Mouse (Mus musculus) forebrain, embryonic 13.5 days (tissue): Measurements from ENCODE around the gene Jag2. TPM values are rescaled to one million over a fixed set of nuclear protein-coding genes. Genes with fewer than 3 reads are reported as not detected.
A peak's percentile ranks its signal among the peaks of the same experiment; 100 is the strongest.

ENCODE experiments used
- ATAC-seq: fragments of 200-750 bp; cut with Nextera tagmentation; 2 replicates; pipeline ENCODE4 v1.8.0; 2017
- H3K27ac ChIP-seq: fragments of 300-500 bp; sonication (generic); 2 replicates; pipeline ENCODE4 v1.5.1; 2015; ENCODE audit warnings: inconsistent platforms, mild to moderate bottlenecking, moderate library complexity
- H3K27me3 ChIP-seq: fragments of 300-500 bp; sonication (generic); 2 replicates; pipeline ENCODE4 v1.6.1; 2015; ENCODE audit warnings: mild to moderate bottlenecking, inconsistent platforms
- H3K36me3 ChIP-seq: fragments of 300-500 bp; sonication (generic); 2 replicates; pipeline ENCODE4 v1.6.1; 2015; ENCODE audit warnings: mild to moderate bottlenecking, inconsistent platforms; ENCODE audit not compliant: poor library complexity, severe bottlenecking
- H3K4me1 ChIP-seq: fragments of 300-500 bp; sonication (generic); 2 replicates; pipeline ENCODE4 v1.6.1; 2015; ENCODE audit warnings: inconsistent platforms
- H3K4me2 ChIP-seq: fragments of 300-500 bp; sonication (generic); 2 replicates; pipeline ENCODE4 v1.6.1; 2015; ENCODE audit warnings: inconsistent platforms, mild to moderate bottlenecking, moderate library complexity
- H3K4me3 ChIP-seq: fragments of 300-500 bp; sonication (generic); 2 replicates; pipeline ENCODE4 v1.5.1; 2015; ENCODE audit warnings: mild to moderate bottlenecking, inconsistent platforms
- H3K9ac ChIP-seq: fragments of 300-500 bp; sonication (generic); 2 replicates; pipeline ENCODE4 v1.6.1; 2015; ENCODE audit warnings: mild to moderate bottlenecking, inconsistent platforms
- H3K9me3 ChIP-seq: fragments of 300-500 bp; sonication (generic); replicated peaks from 2 replicates; pipeline ENCODE4 v1.6.1; 2016; ENCODE audit warnings: inconsistent platforms
- WGBS: fragments of 180-500 bp; shearing (Covaris S2); methylation state at CpG from one replicate; pipeline ENCODE4 v1.1.7; 2015; 5-methylcytosine and 5-hydroxymethylcytosine counted together
- polyA plus RNA-seq: library from polyadenylated mRNA; unstranded; fragments of >200 nt; fragmentation: Nextera tagmentation; extraction: Ambion mirVana; gene quantifications from 2 replicates; pipeline ENCODE4 v1.2.1, GENCODE M21; 2015

Gene Jag2
- polyA plus RNA-seq, 1 experiment from 2014 or later = 4.1 TPM

DNA sequence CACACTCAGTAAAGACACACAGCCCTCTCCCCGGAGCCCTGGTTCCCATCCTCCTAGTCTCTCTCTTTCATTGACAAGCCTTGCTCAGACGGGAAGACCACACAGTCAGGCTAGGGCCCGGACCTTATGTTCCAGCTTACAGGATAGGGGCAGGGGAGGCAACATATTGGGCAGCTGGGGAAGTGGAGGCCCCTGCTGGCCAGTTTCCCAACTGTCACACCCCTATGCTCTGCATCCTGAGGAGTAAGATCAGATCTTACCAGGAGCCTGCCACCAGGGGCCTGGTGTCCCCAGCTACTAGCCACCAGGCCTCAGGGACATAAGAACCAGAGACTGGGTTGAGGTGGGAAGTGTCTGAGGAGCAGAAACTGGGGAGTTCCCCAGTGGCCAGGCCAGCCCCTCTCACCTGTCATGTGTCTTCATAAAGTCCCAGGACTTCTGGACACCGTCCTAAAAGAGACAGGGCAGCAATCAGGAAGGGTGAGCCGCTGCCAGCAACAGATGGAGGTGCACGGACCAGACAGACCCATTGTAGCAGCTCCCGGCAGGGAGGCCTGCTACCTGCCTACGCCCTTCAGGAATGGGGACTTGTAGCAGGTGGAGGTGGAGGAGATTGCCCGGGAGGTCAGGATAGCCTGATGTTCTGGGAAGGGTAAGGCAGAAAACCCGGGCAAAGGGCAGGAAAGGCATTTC lies 9.4 kb upstream of the Jag2 start:
- no peaks in the 10 kb centered on the region for H3K27me3 ChIP-seq
- no peak overlapping the region for H3K4me3 ChIP-seq
- H3K9me3 ChIP-seq = no peaks in the 10 kb centered on the region
- WGBS = 57% methylated on average over 10 of the region's 10 CpGs
- peaks cover 19% of the 10 kb centered on the region for H3K4me1 ChIP-seq
- no peaks in the 10 kb centered on the region for H3K36me3 ChIP-seq
- no peak overlapping the region for H3K9ac ChIP-seq
- no peak overlapping the region for H3K4me2 ChIP-seq
- ATAC-seq = no peak
- H3K27ac ChIP-seq = no peak overlapping the region

DNA sequence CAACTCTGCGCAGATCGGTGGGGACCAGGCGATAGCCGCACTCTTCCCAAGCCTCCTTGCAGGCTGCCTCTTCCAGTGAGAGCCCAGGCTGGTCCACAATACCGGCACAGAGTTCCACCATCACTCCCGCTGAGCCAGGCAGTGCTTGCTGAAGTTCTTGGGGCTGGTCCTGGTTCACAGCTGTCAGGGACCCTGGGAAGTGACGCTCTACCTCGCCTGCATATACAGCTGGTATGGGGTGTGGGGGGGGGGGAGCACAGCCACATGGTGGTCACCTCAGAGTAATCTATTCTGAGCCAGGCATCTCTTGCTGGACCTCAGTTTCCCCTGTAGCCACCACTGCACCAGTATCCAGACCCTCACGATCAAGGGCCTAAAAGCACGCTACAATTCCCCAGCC lies 8.8 kb upstream of the Jag2 start:
- H3K36me3 ChIP-seq = no peaks in the 10 kb centered on the region
- H3K4me1 ChIP-seq = peaks cover 19% of the 10 kb centered on the region
- H3K27ac ChIP-seq = no peak overlapping the region
- no peak overlapping the region for H3K4me2 ChIP-seq
- WGBS = 83% methylated on average over 10 of the region's 10 CpGs
- H3K9me3 ChIP-seq = no peaks in the 10 kb centered on the region
- ATAC-seq = no peak
- no peak overlapping the region for H3K4me3 ChIP-seq
- no peaks in the 10 kb centered on the region for H3K27me3 ChIP-seq
- no peak overlapping the region for H3K9ac ChIP-seq

DNA sequence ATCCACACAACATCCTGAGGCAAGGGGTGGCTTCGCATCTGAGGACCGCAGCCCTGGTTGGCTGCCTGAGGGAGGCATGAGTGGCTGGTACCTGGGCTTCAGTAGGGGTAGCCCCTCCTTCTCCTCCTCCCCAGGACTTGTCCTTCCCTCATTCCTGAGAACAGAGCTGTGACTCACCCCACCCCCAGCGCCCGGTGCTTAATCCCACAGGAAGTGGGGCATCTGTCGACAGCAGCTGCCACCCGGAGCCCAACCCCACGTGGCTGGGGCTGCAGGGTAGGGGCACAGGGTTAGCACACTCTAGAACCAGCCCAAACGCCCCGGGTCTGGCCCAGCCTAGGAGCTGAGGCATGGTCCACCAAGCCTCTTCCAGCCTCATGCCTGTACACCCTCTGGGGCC lies 8.3 kb upstream of the Jag2 start:
- 53% methylated on average over 9 of the region's 9 CpGs for WGBS
- no peak overlapping the region for H3K9ac ChIP-seq

GRCm38 (mm10) chr12:112932647-112933046 lies 3.1 kb upstream of the Jag2 start:
- no peaks in the 10 kb centered on the region for H3K9me3 ChIP-seq
- H3K36me3 ChIP-seq = no peaks in the 10 kb centered on the region
- peaks cover 19% of the 10 kb centered on the region for H3K4me1 ChIP-seq
- H3K4me3 ChIP-seq = no peak overlapping the region
- no peak overlapping the region for H3K9ac ChIP-seq
- WGBS = 73% methylated on average over 7 of the region's 7 CpGs
- H3K4me2 ChIP-seq = no peak overlapping the region
- no peak overlapping the region for H3K27ac ChIP-seq
- H3K27me3 ChIP-seq = peaks cover 52% of the 10 kb centered on the region
- ATAC-seq = no peak

More for the DNA sequence above, 8.3 kb upstream of the Jag2 start:
- no peak for ATAC-seq
- Histone ChIP-seq H3K36me3 (no peaks in the 10 kb centered on the region), H3K27ac (no peak overlapping the region), H3K4me2 (no peak overlapping the region), H3K27me3 (no peaks in the 10 kb centered on the region), H3K9me3 (no peaks in the 10 kb centered on the region), H3K4me1 (peaks cover 19% of the 10 kb centered on the region), H3K4me3 (no peak overlapping the region)

DNA sequence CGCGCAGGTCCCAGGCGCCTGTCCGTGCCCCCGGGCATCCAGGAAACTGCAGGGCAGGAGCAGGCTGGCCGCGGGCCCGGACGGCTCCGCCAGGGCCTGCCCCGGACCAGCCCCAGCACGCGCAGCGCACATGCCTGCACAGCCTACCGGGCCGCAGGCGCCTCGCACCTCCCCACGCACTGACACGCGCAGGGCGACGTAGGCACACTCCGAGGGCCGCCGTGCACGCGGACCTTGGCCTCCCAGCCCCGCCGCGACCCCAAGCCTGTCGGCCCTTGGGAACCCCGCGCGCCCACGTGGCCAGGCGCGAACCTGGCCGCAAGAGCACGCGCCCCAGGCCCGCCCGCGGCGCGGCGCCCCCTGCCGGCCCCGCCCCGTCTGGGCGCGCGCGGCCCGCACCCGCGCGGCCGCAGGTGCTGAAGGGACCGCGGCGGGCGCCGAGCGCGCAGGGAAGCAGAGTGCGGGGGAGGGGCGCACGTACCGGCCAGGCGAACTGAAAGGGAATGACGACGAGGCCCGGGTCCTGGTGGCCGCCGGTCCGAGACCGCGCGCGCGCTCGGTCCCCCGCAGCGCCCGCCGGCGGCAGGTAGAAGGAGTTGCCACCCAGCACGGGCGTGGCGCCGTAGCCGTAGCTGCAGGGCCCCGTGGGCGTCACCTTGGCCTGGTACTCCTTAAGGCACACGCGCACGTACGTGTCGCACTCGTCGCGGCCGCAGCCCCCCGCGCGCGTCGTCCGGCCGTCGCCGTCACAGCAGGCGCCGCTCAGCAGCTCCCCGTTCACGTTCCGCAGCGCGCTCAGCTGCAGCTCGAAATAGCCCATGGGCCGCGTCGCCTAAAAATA lies 955 bp downstream of the Jag2 start:
- H3K27me3 ChIP-seq = peaks cover 69% of the 10 kb centered on the region
- peak; percentile 54 for ATAC-seq
- peak overlapping the region; percentile 88 for H3K4me2 ChIP-seq
- peak overlapping the region; percentile 71 for H3K9ac ChIP-seq
- H3K4me1 ChIP-seq = peaks cover 24% of the 10 kb centered on the region
- WGBS = 1% methylated on average over 81 of the region's 124 CpGs
- H3K27ac ChIP-seq = peak overlapping the region; percentile 68
- no peaks in the 10 kb centered on the region for H3K36me3 ChIP-seq
- no peaks in the 10 kb centered on the region for H3K9me3 ChIP-seq
- peak overlapping the region; percentile 60 for H3K4me3 ChIP-seq

- ATAC-seq = no peak
- no peak overlapping the region for H3K4me3 ChIP-seq
- H3K4me2 ChIP-seq = no peak overlapping the region
- no peaks in the 10 kb centered on the region for H3K9me3 ChIP-seq
- 69% methylated on average over 14 of the region's 14 CpGs for WGBS
- peaks cover 64% of the 10 kb centered on the region for H3K27me3 ChIP-seq
- H3K36me3 ChIP-seq = no peaks in the 10 kb centered on the region
- peaks cover 31% of the 10 kb centered on the region for H3K4me1 ChIP-seq
- no peak overlapping the region for H3K27ac ChIP-seq
- H3K9ac ChIP-seq = no peak overlapping the region
Observed at GRCm38 (mm10) chr12:112927265-112927664, 2.3 kb downstream of the Jag2 start.

DNA sequence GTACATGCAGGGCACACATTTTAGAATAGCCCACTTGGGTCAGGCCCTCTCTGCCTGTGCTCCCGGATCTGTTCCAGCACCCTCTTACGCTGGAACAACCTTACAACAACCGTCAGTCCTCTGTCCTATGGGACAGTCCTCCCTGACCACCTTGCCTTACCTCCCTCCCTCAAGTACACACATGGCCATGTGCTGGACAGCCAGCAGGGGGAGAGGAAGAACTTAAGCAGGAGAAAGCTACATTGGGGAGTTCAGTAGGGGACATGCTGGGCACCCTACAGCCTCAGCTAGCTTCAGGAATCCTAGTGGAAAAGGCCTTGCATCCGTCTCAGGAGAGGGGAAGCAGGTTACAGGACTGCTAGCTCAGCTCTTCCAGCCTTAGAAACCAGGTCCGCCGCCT lies 3.6 kb downstream of the Jag2 start:
- no peak for ATAC-seq
- Histone ChIP-seq H3K36me3 (no peaks in the 10 kb centered on the region), H3K9me3 (no peaks in the 10 kb centered on the region), H3K9ac (no peak overlapping the region), H3K27me3 (peaks cover 51% of the 10 kb centered on the region), H3K4me2 (no peak overlapping the region), H3K27ac (no peak overlapping the region), H3K4me1 (peaks cover 37% of the 10 kb centered on the region), H3K4me3 (no peak overlapping the region)
- WGBS = 89% methylated on average over 6 of the region's 6 CpGs

DNA sequence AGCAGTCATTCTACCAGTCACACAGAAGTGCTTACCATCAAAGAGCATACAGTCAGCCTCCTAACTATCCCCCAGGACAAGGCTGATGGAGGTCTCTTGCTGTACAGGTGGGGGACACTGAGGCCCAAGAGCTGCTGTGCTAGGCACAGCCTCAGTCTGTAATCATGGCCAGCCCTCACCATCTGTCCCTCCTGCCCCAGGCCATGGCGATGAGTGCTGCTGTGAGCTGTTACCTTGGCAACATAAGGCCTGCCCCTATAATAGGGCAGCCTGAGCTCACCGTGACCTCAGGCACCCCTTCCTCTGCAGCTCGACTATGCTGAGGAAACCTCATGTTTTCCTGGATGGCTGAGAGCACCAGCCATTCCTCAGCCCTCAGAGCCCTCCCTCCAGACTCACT lies 7.0 kb downstream of the Jag2 start:
- H3K9me3 ChIP-seq = no peaks in the 10 kb centered on the region
- H3K27me3 ChIP-seq = peaks cover 17% of the 10 kb centered on the region
- peak overlapping the region; percentile 14; the same call in 1 of the 2 replicates for H3K27ac ChIP-seq
- no peak overlapping the region for H3K9ac ChIP-seq
- H3K4me2 ChIP-seq = no peak overlapping the region
- H3K4me3 ChIP-seq = no peak overlapping the region
- no peaks in the 10 kb centered on the region for H3K36me3 ChIP-seq
- peak; percentile 33; the same call in 1 of the 2 replicates for ATAC-seq
- peaks cover 22% of the 10 kb centered on the region for H3K4me1 ChIP-seq
- WGBS = 29% methylated on average over 3 of the region's 3 CpGs

GRCm38 (mm10) chr12:112921518-112921917 lies 8.1 kb downstream of the Jag2 start:
- no peaks in the 10 kb centered on the region for H3K36me3 ChIP-seq
- H3K9ac ChIP-seq = no peak overlapping the region
- no peaks in the 10 kb centered on the region for H3K9me3 ChIP-seq
- peaks cover 6% of the 10 kb centered on the region for H3K27me3 ChIP-seq
- H3K4me1 ChIP-seq = peaks cover 17% of the 10 kb centered on the region
- no peak for ATAC-seq
- no peak overlapping the region for H3K4me2 ChIP-seq
- no peak overlapping the region for H3K27ac ChIP-seq
- 86% methylated on average over 12 of the region's 12 CpGs for whole genome bisulfite sequencing
- no peak overlapping the region for H3K4me3 ChIP-seq

GRCm38 (mm10) chr12:112917906-112918305 lies 11.7 kb downstream of the Jag2 start:
- peaks cover 23% of the 10 kb centered on the region for H3K4me1 ChIP-seq
- no peak overlapping the region for H3K27ac ChIP-seq
- no peaks in the 10 kb centered on the region for H3K27me3 ChIP-seq
- 58% methylated on average over 8 of the region's 8 CpGs for WGBS
- peaks cover 17% of the 10 kb centered on the region; the same call in 1 of the 2 replicates for H3K36me3 ChIP-seq
- H3K9me3 ChIP-seq = no peaks in the 10 kb centered on the region
- H3K4me3 ChIP-seq = no peak overlapping the region
- no peak overlapping the region for H3K9ac ChIP-seq
- H3K4me2 ChIP-seq = no peak overlapping the region
- ATAC-seq = no peak

- peaks cover 21% of the 10 kb centered on the region; the same call in 1 of the 2 replicates for H3K36me3 ChIP-seq
- no peak overlapping the region for H3K9ac ChIP-seq
- H3K4me3 ChIP-seq = no peak overlapping the region
- no peak for ATAC-seq
- H3K27ac ChIP-seq = no peak overlapping the region
- H3K27me3 ChIP-seq = no peaks in the 10 kb centered on the region
- 85% methylated on average over 11 of the region's 11 CpGs for WGBS
- H3K4me2 ChIP-seq = no peak overlapping the region
- H3K4me1 ChIP-seq = peaks cover 19% of the 10 kb centered on the region
- no peaks in the 10 kb centered on the region for H3K9me3 ChIP-seq
Observed at GRCm38 (mm10) chr12:112917486-112917885, 12.1 kb downstream of the Jag2 start.

DNA sequence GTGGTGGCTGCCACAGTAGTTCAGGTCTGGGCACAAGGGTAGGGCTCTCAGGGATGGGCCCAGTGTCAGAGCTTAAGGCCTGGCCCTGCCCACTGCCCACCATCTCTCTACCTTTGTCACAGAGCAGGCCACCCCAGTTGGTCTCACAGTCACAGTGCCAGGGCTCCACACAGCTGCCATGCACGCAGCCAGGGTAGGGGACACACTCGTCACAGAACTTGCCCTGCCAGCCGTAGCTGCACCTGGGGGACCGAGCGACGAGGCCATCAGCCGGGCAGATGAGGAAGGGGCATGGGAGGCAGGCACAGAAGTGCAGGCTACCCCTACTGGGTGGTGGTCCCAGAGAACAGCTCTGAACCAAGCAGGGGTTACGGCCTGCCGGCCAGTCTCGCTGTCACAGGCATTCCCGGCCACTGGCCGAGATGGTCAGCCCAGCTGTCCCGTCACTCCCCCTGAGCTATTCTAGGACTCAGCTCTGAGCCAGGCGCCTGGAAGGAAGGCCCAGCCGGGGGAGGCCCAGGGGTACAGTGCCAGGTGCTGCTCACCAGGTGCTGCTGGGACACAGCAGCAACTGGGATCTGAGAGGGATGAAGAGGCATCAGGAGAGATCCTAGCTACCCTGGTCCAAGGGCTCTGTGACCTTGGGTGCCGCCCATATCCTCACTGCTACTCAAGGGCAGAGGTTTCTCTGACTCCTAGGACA lies 12.7 kb downstream of the Jag2 start:
- no peak for ATAC-seq
- WGBS = 89% methylated on average over 16 of the region's 16 CpGs

More for the DNA sequence above, 12.7 kb downstream of the Jag2 start:
- peaks cover 12% of the 10 kb centered on the region for H3K4me1 ChIP-seq
- H3K4me2 ChIP-seq = no peak overlapping the region
- peaks cover 25% of the 10 kb centered on the region for H3K36me3 ChIP-seq
- no peaks in the 10 kb centered on the region for H3K27me3 ChIP-seq
- H3K27ac ChIP-seq = no peak overlapping the region
- no peak overlapping the region for H3K9ac ChIP-seq
- H3K9me3 ChIP-seq = no peaks in the 10 kb centered on the region
- no peak overlapping the region for H3K4me3 ChIP-seq
